Comparison of ENCODE assay signal across 8 mouse cellular contexts in the genomic region with DNA sequence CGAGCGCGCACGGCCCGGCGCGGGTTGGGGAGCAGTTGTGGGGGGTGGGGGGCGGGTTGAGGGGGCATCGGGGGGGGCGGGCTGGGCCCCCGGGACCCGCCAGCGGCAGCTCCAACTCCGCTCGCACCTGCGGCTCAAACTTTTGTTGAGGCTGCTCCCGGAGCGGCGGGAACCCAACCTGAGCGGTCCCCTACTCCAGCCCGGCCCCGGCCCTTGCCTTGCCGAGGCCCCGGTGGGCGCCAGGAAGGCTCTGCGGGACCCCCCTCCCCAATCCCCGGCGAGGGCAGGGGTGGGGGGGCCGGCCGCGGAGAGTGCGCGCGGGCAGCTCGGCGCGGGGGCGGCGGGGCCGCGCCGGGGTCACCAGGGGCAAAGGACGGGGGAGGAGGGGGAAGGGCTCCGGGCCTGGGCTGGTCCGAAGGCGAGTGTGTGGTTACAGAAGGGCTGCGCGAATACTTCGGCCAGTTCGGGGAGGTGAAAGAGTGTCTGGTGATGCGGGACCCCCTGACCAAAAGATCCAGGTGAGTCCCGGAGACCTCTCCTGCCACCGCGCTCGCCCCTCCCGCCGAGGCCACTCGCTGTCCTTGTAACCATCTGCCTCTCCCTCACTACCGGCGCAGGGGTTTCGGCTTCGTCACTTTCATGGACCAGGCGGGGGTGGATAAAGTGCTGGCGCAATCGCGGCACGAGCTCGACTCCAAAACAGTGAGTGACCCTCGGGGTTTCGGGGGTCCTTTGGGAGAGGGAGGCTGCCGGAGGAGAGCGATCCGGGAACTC. TPM values are rescaled to one million over a fixed set of nuclear protein-coding genes. Genes with fewer than 3 reads are reported as not detected.
DNase-seq lines count a peak whose midpoint lies in the region; ATAC-seq and TF ChIP-seq lines count a peak whose summit lies in the region.

No protein-coding gene starts in this region.

- ATAC-seq in limb, embryonic 15.5 days (ENCODE audit: insufficient number of reproducible peaks, low FRiP score, low TSS enrichment, low read depth), result peak; percentile 7; the same call in 1 of the 2 replicates
- ATAC-seq in stomach, embryonic 16.5 days (ENCODE audit: insufficient read depth, low FRiP score), result no peak; the same call in 1 of the 2 replicates

- peak overlapping the region; percentile 89 for H3K4me2 ChIP-seq in limb, embryonic 15.5 days
- H3K4me2 ChIP-seq in stomach, embryonic 16.5 days (ENCODE audit: low read depth, low read length), result peak overlapping the region; percentile 99

- under 1% methylated on average over 61 of the region's 73 CpGs for WGBS in limb, embryonic 15.5 days
- 1% methylated on average over 64 of the region's 73 CpGs for WGBS in stomach, embryonic 16.5 days

- no peaks in the 10 kb centered on the region for H3K9me3 ChIP-seq in limb, embryonic 15.5 days
- no peaks in the 10 kb centered on the region for H3K9me3 ChIP-seq in stomach, embryonic 16.5 days (replicated peaks; ENCODE audit: control insufficient read depth, low read length)

- no peaks in the 10 kb centered on the region for H3K36me3 ChIP-seq in testis, adult 2 months (ENCODE audit: control insufficient read depth, insufficient read depth, low read length)
- H3K36me3 ChIP-seq in limb, embryonic 15.5 days, result 0 out of 2 replicates have a peak, but pooled peaks cover 6% of the 10 kb centered on the region
- 0 out of 2 replicates have a peak, but pooled peaks cover 3% of the 10 kb centered on the region for H3K36me3 ChIP-seq in stomach, embryonic 16.5 days (ENCODE audit: control insufficient read depth, insufficient read depth, low read length)

- H3K27me3 ChIP-seq in testis, adult 2 months (ENCODE audit: control insufficient read depth, insufficient read depth, low read length), result no peaks in the 10 kb centered on the region; the same call in 1 of the 2 replicates
- H3K27me3 ChIP-seq in limb, embryonic 15.5 days, result no peaks in the 10 kb centered on the region
- H3K27me3 ChIP-seq in stomach, embryonic 16.5 days (ENCODE audit: control insufficient read depth, insufficient read depth, low read length), result peaks cover 5% of the 10 kb centered on the region

- TF ChIP-seq CTCF in testis, adult 2 months (IDR thresholded peaks at IDR 0.05; ENCODE audit: control insufficient read depth, insufficient read depth, insufficient replicate concordance, low read depth, low read length), result no peak

- peak overlapping the region; percentile 68 for H3K27ac ChIP-seq in testis, adult 2 months (ENCODE audit: control insufficient read depth, insufficient read depth, low read depth, low read length)
- peak overlapping the region; percentile 74 for H3K27ac ChIP-seq in limb, embryonic 15.5 days
- peak overlapping the region; percentile 55; the same call in 1 of the 2 replicates for H3K27ac ChIP-seq in stomach, embryonic 16.5 days (ENCODE audit: low read length)

- no peak for TF ChIP-seq POLR2A in testis, adult 2 months (IDR thresholded peaks at IDR 0.05; ENCODE audit: control insufficient read depth, low read depth, low read length)

- peak overlapping the region; percentile 82 for H3K4me3 ChIP-seq in testis, adult 2 months (ENCODE audit: control insufficient read depth, low read depth, low read length)
- peak overlapping the region; percentile 95 for H3K4me3 ChIP-seq in limb, embryonic 15.5 days
- H3K4me3 ChIP-seq in stomach, embryonic 16.5 days (replicated peaks; ENCODE audit: low read length), result peak overlapping the region; percentile 93

- peaks cover 20% of the 10 kb centered on the region for H3K4me1 ChIP-seq in testis, adult 2 months (ENCODE audit: control insufficient read depth, insufficient read depth, low read length)
- H3K4me1 ChIP-seq in limb, embryonic 15.5 days, result peaks cover 43% of the 10 kb centered on the region
- H3K4me1 ChIP-seq in stomach, embryonic 16.5 days (ENCODE audit: control insufficient read depth, insufficient read depth, low read length), result peaks cover 33% of the 10 kb centered on the region

- DNase-seq in cerebellum, adult 9-11 months, result peak; percentile 19
- DNase-seq in cerebellum, adult 11-12 months, result no peak
- DNase-seq in testis, postnatal 14 days (ENCODE audit: low spot score), result no peak
- DNase-seq in spleen, postnatal 4 days (ENCODE audit: low spot score in 2 of 2), result no peak
- DNase-seq in right cerebral cortex, postnatal 36 days (ENCODE audit: low spot score in 2 of 2), result no peak

- peak overlapping the region; percentile 87 for H3K9ac ChIP-seq in limb, embryonic 15.5 days
- peak overlapping the region; percentile 95 for H3K9ac ChIP-seq in stomach, embryonic 16.5 days (ENCODE audit: low read length)

RNA-seq across cellular contexts. Expression of a gene that starts 1.0 kb away (rescaled TPM):
- polyA plus RNA-seq in testis, adult 2 months (2012; rRNA removed), result 61.9 and 63.9 TPM in 2 replicates
- 8.2 and 8.4 TPM in 2 replicates for polyA plus RNA-seq in limb, embryonic 15.5 days (2015; fragmentation: Nextera tagmentation; extraction: Ambion mirVana)
- polyA plus RNA-seq in stomach, embryonic 16.5 days (2015; fragmentation: Nextera tagmentation; extraction: Ambion mirVana), result 3.5 and 4.9 TPM in 2 replicates

RNA-seq across cellular contexts. Expression of a gene that starts 35.7 kb away (rescaled TPM):
- polyA plus RNA-seq in testis, adult 2 months (2012; rRNA removed), result 0.64 and 0.87 TPM in 2 replicates
- polyA plus RNA-seq in limb, embryonic 15.5 days (2015; fragmentation: Nextera tagmentation; extraction: Ambion mirVana), result not detected in 2 replicates
- polyA plus RNA-seq in stomach, embryonic 16.5 days (2015; fragmentation: Nextera tagmentation; extraction: Ambion mirVana), result 16.6 and 20.5 TPM in 2 replicates

RNA-seq across cellular contexts. Expression of a gene that starts 54.2 kb away (rescaled TPM):
- polyA plus RNA-seq in testis, adult 2 months (2012; rRNA removed), result 34.6 and 38.4 TPM in 2 replicates
- polyA plus RNA-seq in limb, embryonic 15.5 days (2015; fragmentation: Nextera tagmentation; extraction: Ambion mirVana), result 24.9 and 26.5 TPM in 2 replicates
- 24.4 and 28.0 TPM in 2 replicates for polyA plus RNA-seq in stomach, embryonic 16.5 days (2015; fragmentation: Nextera tagmentation; extraction: Ambion mirVana)
